Mouse (Mus musculus) small intestine, adult 2 months (tissue): Measurements from ENCODE around the gene Itga3.

ENCODE experiments used
- CTCF ChIP-seq: fragments of 200-500 bp; IDR thresholded peaks from 2 replicates; pipeline ENCODE4 v1.5.1; 2012; ENCODE audit warnings: low read depth, mild to moderate bottlenecking, control low read depth, inconsistent platforms, low read length, moderate library complexity, mixed read lengths; ENCODE audit not compliant: insufficient replicate concordance, insufficient read length; ENCODE audit errors: extremely low read depth
- POLR2A ChIP-seq: fragments of 200-500 bp; IDR thresholded peaks from 2 replicates; pipeline ENCODE4 v1.6.1; 2012; ENCODE audit warnings: low read depth, mild to moderate bottlenecking, control low read depth, inconsistent platforms, low read length, moderate library complexity

DNA sequence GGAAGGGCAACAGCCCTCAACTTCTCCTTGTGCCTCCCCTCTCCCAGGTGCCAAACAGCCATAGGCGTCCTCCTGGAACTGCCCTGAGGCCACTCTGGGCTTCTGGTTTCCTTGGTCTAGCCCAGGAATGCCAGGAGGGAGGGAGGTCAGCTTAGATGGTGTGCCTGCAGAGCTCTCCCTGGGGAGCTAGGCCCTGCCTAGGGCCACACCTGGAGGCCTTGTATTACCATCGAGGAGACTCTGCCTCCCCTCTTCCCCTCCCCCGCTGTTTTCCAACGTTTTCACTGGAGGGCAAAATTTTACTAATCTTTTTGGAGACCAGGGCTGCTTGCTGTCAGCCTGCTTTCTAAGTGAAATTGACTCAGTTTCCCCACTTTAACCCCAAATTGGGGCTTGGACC is 70.6 kb downstream of the Itga3 start:
- TF ChIP-seq POLR2A, result no peak
- no peak for TF ChIP-seq CTCF
